Mouse (Mus musculus) lung, embryonic 14.5 days (tissue): Measurements from ENCODE around the gene Melk. TPM values are rescaled to one million over a fixed set of nuclear protein-coding genes. Genes with fewer than 3 reads are reported as not detected.
A peak's percentile ranks its signal among the peaks of the same experiment; 100 is the strongest.

Experiments
- ATAC-seq: fragments of 200-750 bp; cut with Nextera tagmentation; 2 replicates; pipeline ENCODE4 v1.8.0; 2017; ENCODE audit warnings: mild to moderate bottlenecking, moderate TSS enrichment, moderate library complexity; ENCODE audit not compliant: insufficient read depth
- DNase-seq: peaks from one replicate; pipeline ENCODE4 v3.0.0-alpha.2; 2015
- H3K27ac ChIP-seq: fragments of 300-500 bp; sonication (generic); 2 replicates; pipeline ENCODE4 v1.5.1; 2014; ENCODE audit warnings: low read depth, mild to moderate bottlenecking, moderate library complexity
- H3K27me3 ChIP-seq: fragments of 300-500 bp; sonication (generic); 2 replicates; pipeline ENCODE4 v1.6.1; 2014; ENCODE audit warnings: low read length, control low read depth; ENCODE audit not compliant: insufficient read depth
- H3K36me3 ChIP-seq: fragments of 300-500 bp; sonication (generic); 2 replicates; pipeline ENCODE4 v1.6.1; 2014; ENCODE audit warnings: control low read depth; ENCODE audit not compliant: insufficient read depth
- H3K4me1 ChIP-seq: fragments of 300-500 bp; sonication (generic); 2 replicates; pipeline ENCODE4 v1.6.1; 2014; ENCODE audit warnings: antibody characterized with exemption, control low read depth; ENCODE audit not compliant: insufficient read depth
- H3K4me2 ChIP-seq: fragments of 300-500 bp; sonication (generic); 2 replicates; pipeline ENCODE4 v1.6.1; 2014; ENCODE audit warnings: mild to moderate bottlenecking
- H3K4me3 ChIP-seq: fragments of 300-500 bp; sonication (generic); 2 replicates; pipeline ENCODE4 v1.5.1; 2014; ENCODE audit warnings: low read depth, low read length
- H3K9ac ChIP-seq: fragments of 300-500 bp; sonication (generic); 2 replicates; pipeline ENCODE4 v1.6.1; 2014
- H3K9me3 ChIP-seq: fragments of 300-500 bp; sonication (generic); 2 replicates; pipeline ENCODE4 v1.6.1; 2016; ENCODE audit warnings: low read depth, low read length, control low read depth
- CTCF ChIP-seq: IDR thresholded peaks from 2 replicates; pipeline ENCODE4 v1.5.1; 2016; ENCODE audit warnings: antibody characterized with exemption, low read depth
- WGBS: fragments of 180-500 bp; shearing (Covaris S2); extraction: QIAGEN DNeasy Blood & Tissue Kit; methylation state at CpG from one replicate; pipeline ENCODE4 v1.1.7; 2014; 5-methylcytosine and 5-hydroxymethylcytosine counted together
- polyA plus RNA-seq: library from polyadenylated mRNA; unstranded; fragments of >200 nt; fragmentation: Nextera tagmentation; extraction: Ambion mirVana; gene quantifications from 2 replicates; pipeline ENCODE4 v1.2.1, GENCODE M21; 2014

Gene Melk
- polyA plus RNA-seq, 1 experiment from 2014 or later, result 61.9 TPM

GRCm38 (mm10) chr4:44295837-44296236 is 4.8 kb upstream of the Melk start:
- no peaks in the 10 kb centered on the region for H3K36me3 ChIP-seq
- no peak overlapping the region for H3K9ac ChIP-seq
- ATAC-seq, result no peak
- no peaks in the 10 kb centered on the region for H3K4me1 ChIP-seq
- no peaks in the 10 kb centered on the region for H3K9me3 ChIP-seq
- WGBS, result 38% methylated on average over 1 of the region's 1 CpGs
- DNase-seq, result no peak
- H3K4me3 ChIP-seq, result no peak overlapping the region
- no peak for TF ChIP-seq CTCF
- H3K27ac ChIP-seq, result no peak overlapping the region
- no peaks in the 10 kb centered on the region for H3K27me3 ChIP-seq
- no peak overlapping the region for H3K4me2 ChIP-seq

GRCm38 (mm10) chr4:44306585-44306984 is 5.9 kb downstream of the Melk start:
- Histone ChIP-seq H3K9ac (no peak overlapping the region), H3K36me3 (peaks cover 39% of the 10 kb centered on the region), H3K4me1 (no peaks in the 10 kb centered on the region), H3K4me3 (no peak overlapping the region), H3K27me3 (no peaks in the 10 kb centered on the region), H3K4me2 (no peak overlapping the region), H3K9me3 (no peaks in the 10 kb centered on the region), H3K27ac (no peak overlapping the region)
- no peak for TF ChIP-seq CTCF
- ATAC-seq (no peak), DNase-seq (no peak)
- WGBS, result 84% methylated on average over 7 of the region's 7 CpGs

GRCm38 (mm10) chr4:44310429-44310828 is 9.8 kb downstream of the Melk start:
- Histone ChIP-seq H3K9ac (no peak overlapping the region), H3K27me3 (no peaks in the 10 kb centered on the region), H3K4me2 (no peak overlapping the region), H3K27ac (no peak overlapping the region), H3K4me1 (no peaks in the 10 kb centered on the region), H3K36me3 (peaks cover 71% of the 10 kb centered on the region), H3K9me3 (no peaks in the 10 kb centered on the region), H3K4me3 (no peak overlapping the region)
- WGBS, result 84% methylated on average over 4 of the region's 4 CpGs
- no peak for DNase-seq
- ATAC-seq, result no peak
- TF ChIP-seq CTCF, result peak; percentile 22

- Histone ChIP-seq H3K4me1 (no peaks in the 10 kb centered on the region), H3K9ac (no peak overlapping the region), H3K27me3 (no peaks in the 10 kb centered on the region), H3K9me3 (no peaks in the 10 kb centered on the region), H3K36me3 (peaks cover 68% of the 10 kb centered on the region), H3K4me2 (no peak overlapping the region), H3K4me3 (no peak overlapping the region), H3K27ac (no peak overlapping the region)
- ATAC-seq, result no peak
- no peak for TF ChIP-seq CTCF
- WGBS, result 88% methylated on average over 4 of the region's 4 CpGs
- no peak for DNase-seq
Observed at GRCm38 (mm10) chr4:44310911-44311310, 10.2 kb downstream of the Melk start.

GRCm38 (mm10) chr4:44316270-44316809 is 15.7 kb downstream of the Melk start:
- DNase-seq, result no peak
- ATAC-seq, result no peak
- Histone ChIP-seq H3K4me1 (no peaks in the 10 kb centered on the region), H3K36me3 (peaks cover 53% of the 10 kb centered on the region), H3K4me2 (no peak overlapping the region), H3K9ac (no peak overlapping the region), H3K27ac (no peak overlapping the region), H3K27me3 (no peaks in the 10 kb centered on the region), H3K9me3 (no peaks in the 10 kb centered on the region), H3K4me3 (no peak overlapping the region)
- no peak for TF ChIP-seq CTCF
- 52% methylated on average over 12 of the region's 12 CpGs for WGBS

- Histone ChIP-seq H3K9me3 (no peaks in the 10 kb centered on the region), H3K27me3 (no peaks in the 10 kb centered on the region), H3K4me3 (no peak overlapping the region), H3K4me1 (no peaks in the 10 kb centered on the region), H3K9ac (no peak overlapping the region), H3K27ac (no peak overlapping the region), H3K4me2 (no peak overlapping the region), H3K36me3 (peaks cover 40% of the 10 kb centered on the region)
- TF ChIP-seq CTCF, result no peak
- DNase-seq (no peak), ATAC-seq (no peak)
- WGBS, result 83% methylated on average over 6 of the region's 6 CpGs
Observed at GRCm38 (mm10) chr4:44320448-44320847, 19.8 kb downstream of the Melk start.

- ATAC-seq, result no peak
- H3K27me3 ChIP-seq, result no peaks in the 10 kb centered on the region
- H3K4me3 ChIP-seq, result no peak overlapping the region
- peaks cover 55% of the 10 kb centered on the region for H3K36me3 ChIP-seq
- H3K9me3 ChIP-seq, result no peaks in the 10 kb centered on the region
- H3K4me1 ChIP-seq, result no peaks in the 10 kb centered on the region
- WGBS, result 79% methylated on average over 7 of the region's 7 CpGs
- TF ChIP-seq CTCF, result no peak
- no peak overlapping the region for H3K27ac ChIP-seq
- no peak for DNase-seq
- no peak overlapping the region for H3K4me2 ChIP-seq
- H3K9ac ChIP-seq, result no peak overlapping the region
Observed at GRCm38 (mm10) chr4:44322124-44322523, 21.4 kb downstream of the Melk start.

- no peak overlapping the region for H3K4me2 ChIP-seq
- no peaks in the 10 kb centered on the region for H3K27me3 ChIP-seq
- ATAC-seq (no peak), DNase-seq (peak; percentile 64)
- no peak overlapping the region for H3K9ac ChIP-seq
- no peak overlapping the region for H3K27ac ChIP-seq
- WGBS, result 46% methylated on average over 4 of the region's 4 CpGs
- H3K4me3 ChIP-seq, result no peak overlapping the region
- H3K4me1 ChIP-seq, result no peaks in the 10 kb centered on the region
- H3K36me3 ChIP-seq, result peaks cover 48% of the 10 kb centered on the region
- no peaks in the 10 kb centered on the region for H3K9me3 ChIP-seq
- TF ChIP-seq CTCF, result peak; percentile 53
Observed at GRCm38 (mm10) chr4:44325453-44325852, 24.8 kb downstream of the Melk start.
